In genomic region chr5:123227762-123228523, GRCm38 (mm10) we compare ENCODE assay signal across 1 mouse cellular context.
A peak's percentile ranks its signal among the peaks of the same experiment; 100 is the strongest.
TF ChIP-seq lines count a peak whose summit lies in the region.

No protein-coding gene starts in this region.

TF ChIP-seq in MEL, 35 proteins besides CTCF, POLR2A, EP300 and RAD21 (continued from another document):
- peak; percentile 71; the same call in 1 of the 2 replicates for TF ChIP-seq KAT2A (conservative IDR thresholded peaks at IDR 0.05; ENCODE audit: low read depth, low read length)
- TF ChIP-seq POLR2AphosphoS2 (IDR thresholded peaks at IDR 0.05; ENCODE audit: low read length): peak; percentile 73
- TF ChIP-seq MAFK (IDR thresholded peaks at IDR 0.05; ENCODE audit: borderline replicate concordance, low read depth, low read length): peak; percentile 33; the same call in 1 of the 2 replicates
- TF ChIP-seq ZMIZ1 (IDR thresholded peaks at IDR 0.05; ENCODE audit: low read depth, low read length): no peak; the same call in 1 of the 2 replicates
- TF ChIP-seq CHD1 (IDR thresholded peaks at IDR 0.05; ENCODE audit: low read depth, low read length): no peak
- TF ChIP-seq JUND (IDR thresholded peaks at IDR 0.05; ENCODE audit: low read depth, low read length): no peak
- peak; percentile 76 for TF ChIP-seq NRF1 (IDR thresholded peaks at IDR 0.05; ENCODE audit: insufficient read depth, low read depth, low read length, poor library complexity, severe bottlenecking)
- TF ChIP-seq MYC (IDR thresholded peaks at IDR 0.05; ENCODE audit: low read depth, low read length): peak; percentile 94
- no peak for TF ChIP-seq CHD2 (IDR thresholded peaks at IDR 0.05; ENCODE audit: low read length)
- peak; percentile 57; the same call in 1 of the 2 replicates for TF ChIP-seq MEF2A (IDR thresholded peaks at IDR 0.05; ENCODE audit: extremely low read depth, insufficient replicate concordance, low read depth, low read length, poor library complexity, severe bottlenecking)
- TF ChIP-seq POLR2AphosphoS5 (IDR thresholded peaks at IDR 0.05; ENCODE audit: borderline replicate concordance, low read depth, low read length): no peak
- 0 out of 2 replicates have a peak, but pooled peaks have one; percentile 24 for TF ChIP-seq MAZ (IDR thresholded peaks at IDR 0.05; ENCODE audit: low read depth, low read length)
- no peak for TF ChIP-seq BHLHE40 (IDR thresholded peaks at IDR 0.05; ENCODE audit: borderline replicate concordance, low read depth, low read length)
- TF ChIP-seq E2F4 (IDR thresholded peaks at IDR 0.05; ENCODE audit: borderline replicate concordance, low read depth, low read length): no peak; the same call in 1 of the 2 replicates
- no peak for TF ChIP-seq ZKSCAN1 (IDR thresholded peaks at IDR 0.05; ENCODE audit: low read depth, low read length)
- 0 out of 2 replicates have a peak, but pooled peaks have one; percentile 18 for TF ChIP-seq GABPA (IDR thresholded peaks at IDR 0.05; ENCODE audit: low read depth, low read length)
- no peak for TF ChIP-seq TAL1 (IDR thresholded peaks at IDR 0.05; ENCODE audit: low read length)
- peak; percentile 100 for TF ChIP-seq MAX (IDR thresholded peaks at IDR 0.05; ENCODE audit: low read length)
- peak; percentile 99 for TF ChIP-seq ELF1 (IDR thresholded peaks at IDR 0.05; ENCODE audit: low read depth, low read length)
